Mouse (Mus musculus) cerebellum, adult 2 months (tissue): Measurements from ENCODE around the gene Lmbr1l.

Source experiments
- CTCF ChIP-seq: fragments of 200-500 bp; IDR thresholded peaks from 2 replicates; pipeline ENCODE4 v1.5.1; 2011; ENCODE audit warnings: low read depth, mild to moderate bottlenecking, control low read depth, low read length, moderate library complexity, borderline replicate concordance; ENCODE audit not compliant: insufficient read depth
- POLR2A ChIP-seq: fragments of 200-500 bp; IDR thresholded peaks from 2 replicates; pipeline ENCODE4 v1.6.1; 2011; ENCODE audit warnings: low read length, control low read depth, borderline replicate concordance; ENCODE audit not compliant: insufficient read depth

- no peak for TF ChIP-seq CTCF
- TF ChIP-seq POLR2A, result no peak
These were observed 12.1 kb upstream of the Lmbr1l start for GRCm38 (mm10) chr15:98930017-98930734.
